Mouse (Mus musculus): Measurements from ENCODE around the gene Spon1. TPM values are rescaled to one million over a fixed set of nuclear protein-coding genes. Genes with fewer than 3 reads are reported as not detected.

Spon1 gene
- 30.9 TPM for polyA plus RNA-seq (2014; fragmentation: Illumina TruSeq; extraction: RNeasy Lipid Tissue Mini Kit (QIAGEN cat#74804))

DNA sequence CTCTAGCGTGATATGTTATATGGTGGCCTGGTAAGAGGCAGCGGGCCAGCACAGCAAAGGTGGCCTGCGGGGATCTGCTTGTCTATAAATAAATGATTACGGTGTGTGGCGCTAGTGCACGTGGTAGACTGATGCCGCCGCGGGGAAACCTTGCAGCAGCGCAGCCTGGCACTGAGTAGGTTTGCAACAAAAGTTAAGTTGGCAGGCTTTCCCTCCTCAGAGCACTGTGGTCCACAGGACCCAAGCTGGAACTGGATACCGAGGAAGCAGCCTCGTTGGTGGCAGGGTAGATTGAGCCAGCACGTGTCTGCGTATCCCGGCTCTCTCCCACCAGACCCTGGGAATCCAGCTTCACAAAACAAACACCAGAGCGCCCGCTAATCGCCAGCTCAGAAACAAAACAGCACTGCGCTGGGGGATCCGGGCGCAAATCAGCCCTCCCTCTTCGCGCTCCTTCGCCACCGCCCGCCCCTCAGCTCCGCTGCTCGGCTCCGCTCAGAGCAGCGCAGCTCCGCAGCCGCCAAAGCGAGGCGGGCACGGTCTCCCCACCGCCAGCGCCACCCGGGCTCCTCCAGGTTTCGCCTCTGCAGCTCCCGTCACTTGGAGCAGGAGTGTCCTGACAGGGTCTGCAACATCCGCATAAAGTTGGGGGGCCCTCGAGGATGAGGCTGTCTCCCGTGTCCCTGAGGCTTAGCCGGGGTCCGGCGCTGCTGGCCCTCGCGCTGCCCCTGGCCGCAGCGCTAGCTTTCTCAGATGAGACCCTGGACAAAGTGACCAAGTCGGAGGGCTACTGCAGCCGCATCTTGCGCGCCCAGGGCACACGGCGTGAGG is at the start of gene Spon1:
Spon1 (plus strand) TSS at position 332 of the 831 bp plus-strand sequence.

All from ovary, adult 10 weeks (tissue).